Mouse (Mus musculus) stomach, embryonic 14.5 days (tissue): ENCODE measurements at regions not wholly inside any gene's neighbourhood (a gene's known extent, or its start where the extent isn't known, plus 50 kb on each side); places are given as distances from the start of the nearest gene placed in this dataset.

ENCODE experiments used
- ATAC-seq: fragments of 200-750 bp; cut with Nextera tagmentation; 2 replicates; pipeline ENCODE4 v1.8.0; 2017; ENCODE audit warnings: low read depth, moderate TSS enrichment; ENCODE audit not compliant: insufficient number of reproducible peaks, insufficient read depth, low FRiP score
- H3K27ac ChIP-seq: fragments of 300-500 bp; sonication (generic); 2 replicates; pipeline ENCODE4 v1.5.1; 2014; ENCODE audit warnings: mild to moderate bottlenecking, low read length, moderate library complexity, mixed read lengths
- H3K27me3 ChIP-seq: fragments of 300-500 bp; sonication (generic); 2 replicates; pipeline ENCODE4 v1.6.1; 2014; ENCODE audit warnings: low read length, control low read depth, mixed read lengths; ENCODE audit not compliant: control insufficient read depth, insufficient read depth
- H3K36me3 ChIP-seq: fragments of 300-500 bp; sonication (generic); 2 replicates; pipeline ENCODE4 v1.6.1; 2014; ENCODE audit warnings: mild to moderate bottlenecking, control low read depth, low read length, moderate library complexity, mixed read lengths; ENCODE audit not compliant: control insufficient read depth, insufficient read depth
- H3K4me1 ChIP-seq: fragments of 300-500 bp; sonication (generic); 2 replicates; pipeline ENCODE4 v1.6.1; 2014; ENCODE audit warnings: low read length, control low read depth, mixed read lengths; ENCODE audit not compliant: control insufficient read depth, insufficient read depth
- H3K4me2 ChIP-seq: fragments of 300-500 bp; sonication (generic); replicated peaks from 2 replicates; pipeline ENCODE4 v1.6.1; 2014; ENCODE audit warnings: low read depth, low read length, control low read depth
- H3K4me3 ChIP-seq: fragments of 300-500 bp; sonication (generic); 2 replicates; pipeline ENCODE4 v1.5.1; 2014; ENCODE audit warnings: low read depth, low read length, control low read depth
- H3K9ac ChIP-seq: fragments of 300-500 bp; sonication (generic); replicated peaks from 2 replicates; pipeline ENCODE4 v1.6.1; 2014; ENCODE audit warnings: low read depth, mild to moderate bottlenecking, control low read depth, low read length, moderate library complexity, mixed read lengths
- H3K9me3 ChIP-seq: fragments of 300-500 bp; sonication (generic); 2 replicates; pipeline ENCODE4 v1.6.1; 2016; ENCODE audit warnings: low read depth, low read length, control low read depth; ENCODE audit not compliant: control insufficient read depth
- WGBS: fragments of 180-500 bp; shearing (Covaris S2); extraction: QIAGEN DNeasy Blood & Tissue Kit; methylation state at CpG from one replicate; pipeline ENCODE4 v1.1.7; 2014; 5-methylcytosine and 5-hydroxymethylcytosine counted together

DNA sequence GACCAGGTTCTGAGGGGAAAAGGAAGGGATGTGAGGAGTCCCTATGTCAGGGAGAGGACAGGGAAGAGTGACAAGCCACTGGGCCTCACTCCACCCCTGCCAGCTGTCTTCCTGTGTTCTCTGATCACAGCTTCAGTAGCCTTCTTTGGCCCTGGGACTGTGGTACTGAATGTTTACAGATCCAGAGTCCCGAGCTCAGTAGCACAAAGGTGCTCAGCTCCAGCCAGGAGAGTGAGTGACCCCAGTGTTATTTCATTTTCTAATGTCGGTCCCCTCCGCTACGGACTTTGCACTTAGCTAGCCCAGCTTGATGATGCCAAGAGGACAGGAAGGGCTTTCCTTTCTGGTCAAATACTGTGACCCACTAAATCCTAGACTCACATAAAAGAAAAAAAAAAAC, 104.2 kb downstream of the Foxa2 start:
- Histone ChIP-seq H3K36me3 (no peaks in the 10 kb centered on the region), H3K4me1 (0 out of 2 replicates have a peak, but pooled peaks cover 6% of the 10 kb centered on the region), H3K4me3 (no peak overlapping the region), H3K27ac (0 out of 2 replicates have a peak overlapping the region, but pooled peaks have one; percentile 6), H3K9ac (no peak overlapping the region), H3K9me3 (no peaks in the 10 kb centered on the region), H3K27me3 (no peaks in the 10 kb centered on the region), H3K4me2 (no peak overlapping the region)
- WGBS = 48% methylated on average over 4 of the region's 4 CpGs
- no peak for ATAC-seq

DNA sequence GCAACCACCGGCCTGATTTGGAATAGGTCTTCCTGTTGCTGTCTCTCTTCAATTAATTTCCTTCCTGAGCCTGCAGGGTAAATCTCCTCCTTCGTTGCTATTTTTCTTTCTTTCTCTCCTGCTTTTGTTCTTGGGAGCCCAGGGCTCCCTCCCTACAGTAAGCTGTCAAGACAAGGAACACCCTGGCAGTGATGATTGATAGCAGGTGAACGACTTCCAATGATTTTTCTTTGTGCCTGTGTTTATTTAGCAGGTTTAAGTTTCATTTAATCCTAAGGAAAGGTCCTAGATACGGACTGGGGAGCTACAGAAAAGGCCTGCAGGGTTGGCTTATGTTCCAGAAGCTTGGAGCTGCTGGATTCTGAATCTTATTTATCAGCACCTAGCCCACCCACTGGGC, 105.5 kb downstream of the Foxa2 start:
- H3K4me1 ChIP-seq = 0 out of 2 replicates have a peak, but pooled peaks cover 6% of the 10 kb centered on the region
- H3K27me3 ChIP-seq = no peaks in the 10 kb centered on the region
- peak overlapping the region; percentile 53; the same call in 1 of the 2 replicates for H3K27ac ChIP-seq
- WGBS = 8% methylated on average over 4 of the region's 4 CpGs
- ATAC-seq = peak; percentile 76
- H3K36me3 ChIP-seq = no peaks in the 10 kb centered on the region
- no peaks in the 10 kb centered on the region for H3K9me3 ChIP-seq
- H3K4me3 ChIP-seq = no peak overlapping the region
- H3K9ac ChIP-seq = no peak overlapping the region
- H3K4me2 ChIP-seq = no peak overlapping the region

DNA sequence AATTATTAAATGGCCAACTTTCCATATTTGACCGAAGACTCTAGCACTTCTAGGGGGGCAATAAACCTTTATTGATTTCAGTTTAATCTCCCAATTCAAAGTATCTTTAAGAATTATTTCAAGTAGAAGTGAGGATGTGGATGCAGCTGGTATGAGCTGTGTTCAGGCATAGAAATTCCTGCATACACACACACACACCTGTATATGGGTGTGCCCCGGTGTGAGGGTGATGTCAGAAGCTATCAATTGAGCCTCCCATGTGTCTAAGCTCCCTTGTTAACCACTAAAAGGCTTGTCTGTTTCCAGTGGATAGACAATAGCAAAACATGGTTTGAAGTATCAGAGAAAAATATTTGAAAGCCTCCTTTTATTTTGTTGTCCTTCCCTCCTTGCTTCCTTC, 114.3 kb downstream of the Foxa2 start:
- Histone ChIP-seq H3K27me3 (no peaks in the 10 kb centered on the region), H3K4me3 (no peak overlapping the region), H3K9ac (no peak overlapping the region), H3K4me1 (no peaks in the 10 kb centered on the region), H3K4me2 (no peak overlapping the region), H3K27ac (no peak overlapping the region), H3K9me3 (no peaks in the 10 kb centered on the region), H3K36me3 (no peaks in the 10 kb centered on the region)
- no peak for ATAC-seq
- 75% methylated on average over 2 of the region's 2 CpGs for WGBS

DNA sequence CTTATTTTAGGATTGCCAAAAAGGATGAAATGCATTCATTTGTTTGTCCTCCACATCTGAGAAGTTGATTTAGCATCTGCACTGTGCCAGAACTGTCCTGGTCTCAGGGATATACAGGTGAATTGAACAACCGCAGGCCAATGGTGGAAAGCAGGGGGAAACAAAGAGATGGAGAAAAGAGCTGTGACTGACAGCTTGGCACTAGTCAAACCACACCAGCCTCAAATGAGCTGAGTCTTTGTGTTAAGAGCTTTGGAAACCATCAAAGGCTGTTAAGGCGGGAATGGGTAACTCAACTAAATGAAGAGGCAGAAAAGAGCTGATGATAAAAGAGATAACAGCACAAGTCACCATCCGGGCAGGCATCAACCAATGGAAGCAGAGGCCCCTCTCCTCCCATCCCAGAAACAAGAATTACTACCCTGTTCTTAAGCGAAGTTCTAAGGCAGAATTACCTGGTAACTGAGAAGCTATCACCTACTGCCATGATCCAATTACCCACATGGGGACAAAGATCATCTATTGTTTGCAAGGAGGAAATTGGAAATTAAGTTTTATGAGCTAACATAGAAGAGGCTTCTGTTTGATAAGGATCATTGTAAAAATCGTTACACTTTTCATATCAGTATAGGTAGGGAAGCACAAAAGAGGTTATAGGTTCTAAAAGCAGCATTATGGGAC, 117.6 kb downstream of the Foxa2 start:
- no peaks in the 10 kb centered on the region for H3K27me3 ChIP-seq
- no peak for ATAC-seq
- H3K36me3 ChIP-seq = no peaks in the 10 kb centered on the region
- H3K27ac ChIP-seq = no peak overlapping the region
- H3K9ac ChIP-seq = no peak overlapping the region
- 66% methylated on average over 5 of the region's 5 CpGs for WGBS
- H3K4me3 ChIP-seq = no peak overlapping the region
- no peaks in the 10 kb centered on the region for H3K4me1 ChIP-seq
- no peaks in the 10 kb centered on the region for H3K9me3 ChIP-seq
- no peak overlapping the region for H3K4me2 ChIP-seq

DNA sequence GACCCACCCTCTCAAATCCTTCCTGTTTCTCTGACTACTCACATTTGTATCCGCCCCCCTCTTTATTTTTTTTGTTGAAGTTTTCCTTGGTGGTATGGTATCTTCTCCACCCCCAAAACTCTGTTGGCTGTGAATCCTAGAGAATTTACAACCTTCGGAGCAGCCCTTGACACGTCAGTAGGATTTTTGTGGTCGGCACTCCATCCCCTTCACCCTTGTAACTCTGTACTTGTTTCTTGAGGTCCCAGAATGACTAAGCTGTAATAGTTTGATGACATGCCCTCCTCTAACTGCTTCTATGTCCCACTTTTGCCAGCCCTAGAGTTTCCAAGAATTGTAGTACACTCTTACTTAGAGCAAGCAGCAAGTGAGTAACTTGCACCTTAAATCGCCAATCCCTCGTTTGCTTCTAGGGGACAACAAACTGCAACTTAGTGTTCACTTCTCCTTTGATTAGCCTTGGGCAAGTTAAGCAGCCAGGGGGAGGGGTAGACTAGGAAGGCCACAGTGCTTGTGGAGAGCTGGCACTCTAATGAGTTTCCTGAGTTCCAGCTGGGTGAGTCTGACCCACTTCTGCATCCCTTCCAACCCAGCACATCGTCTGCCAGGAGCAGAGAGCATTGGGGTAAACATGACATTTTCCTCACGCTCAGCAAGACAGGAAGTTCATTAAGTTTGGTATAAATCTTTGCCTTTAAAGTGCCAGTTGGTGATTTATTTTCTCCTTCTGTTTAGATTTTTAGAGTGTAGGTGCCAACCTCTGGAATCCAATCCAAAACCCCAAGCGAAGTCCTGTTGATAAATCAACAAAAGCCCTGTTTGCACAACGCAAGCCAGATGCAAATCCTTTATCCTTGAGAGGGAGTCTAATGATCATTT, 118.7 kb downstream of the Foxa2 start:
- ATAC-seq = no peak
- Histone ChIP-seq H3K27me3 (no peaks in the 10 kb centered on the region), H3K4me1 (no peaks in the 10 kb centered on the region), H3K36me3 (no peaks in the 10 kb centered on the region), H3K9ac (no peak overlapping the region), H3K9me3 (no peaks in the 10 kb centered on the region), H3K27ac (no peak overlapping the region), H3K4me2 (no peak overlapping the region), H3K4me3 (no peak overlapping the region)
- WGBS = 36% methylated on average over 10 of the region's 10 CpGs

DNA sequence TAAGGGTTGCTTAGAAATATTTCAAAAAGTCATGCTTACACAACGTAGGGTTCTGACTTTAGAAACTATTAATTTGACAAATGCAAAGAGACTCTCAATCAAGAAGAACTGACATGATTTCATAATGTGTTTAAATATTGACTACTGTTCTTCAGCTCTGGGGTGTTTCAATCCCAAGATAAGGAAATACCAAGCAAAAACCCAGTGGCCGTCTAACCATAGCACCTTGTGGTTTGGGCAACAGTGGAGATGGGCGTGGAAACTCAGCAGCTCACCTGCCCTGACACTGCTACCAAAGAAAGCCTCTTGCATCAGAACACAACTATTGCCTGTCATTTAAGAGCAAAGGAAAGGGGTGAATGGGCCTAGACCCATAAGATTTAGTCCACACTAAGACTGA, 119.9 kb downstream of the Foxa2 start:
- Histone ChIP-seq H3K36me3 (no peaks in the 10 kb centered on the region), H3K4me3 (no peak overlapping the region), H3K4me2 (no peak overlapping the region), H3K9ac (no peak overlapping the region), H3K27me3 (no peaks in the 10 kb centered on the region), H3K4me1 (no peaks in the 10 kb centered on the region), H3K27ac (no peak overlapping the region), H3K9me3 (no peaks in the 10 kb centered on the region)
- ATAC-seq = no peak
- 63% methylated on average over 3 of the region's 3 CpGs for WGBS

DNA sequence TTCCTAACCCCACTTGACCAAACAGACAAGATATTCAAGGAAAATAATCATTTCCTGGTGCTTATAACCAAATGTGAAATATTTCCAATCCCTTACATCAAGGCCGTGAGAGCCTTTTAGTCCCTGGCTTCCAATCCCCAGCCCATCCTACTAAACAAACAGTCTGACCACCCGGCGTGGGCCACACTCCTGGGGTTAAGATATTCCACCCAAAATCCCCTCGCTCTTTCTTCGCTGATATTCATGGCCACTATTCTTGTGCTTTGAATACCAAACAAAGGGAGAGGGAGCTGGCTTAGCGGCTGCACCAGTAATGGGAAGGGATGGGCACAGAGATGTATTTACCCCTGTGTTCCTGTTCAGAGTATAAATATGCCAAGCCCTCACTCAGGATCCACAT, 139.4 kb downstream of the Foxa2 start:
- ATAC-seq = no peak
- H3K36me3 ChIP-seq = no peaks in the 10 kb centered on the region
- 0 out of 2 replicates have a peak, but pooled peaks cover 3% of the 10 kb centered on the region for H3K4me1 ChIP-seq
- no peak overlapping the region for H3K4me2 ChIP-seq
- H3K9ac ChIP-seq = no peak overlapping the region
- WGBS = 56% methylated on average over 6 of the region's 6 CpGs
- H3K9me3 ChIP-seq = no peaks in the 10 kb centered on the region
- no peak overlapping the region for H3K27ac ChIP-seq
- H3K27me3 ChIP-seq = no peaks in the 10 kb centered on the region
- H3K4me3 ChIP-seq = no peak overlapping the region

DNA sequence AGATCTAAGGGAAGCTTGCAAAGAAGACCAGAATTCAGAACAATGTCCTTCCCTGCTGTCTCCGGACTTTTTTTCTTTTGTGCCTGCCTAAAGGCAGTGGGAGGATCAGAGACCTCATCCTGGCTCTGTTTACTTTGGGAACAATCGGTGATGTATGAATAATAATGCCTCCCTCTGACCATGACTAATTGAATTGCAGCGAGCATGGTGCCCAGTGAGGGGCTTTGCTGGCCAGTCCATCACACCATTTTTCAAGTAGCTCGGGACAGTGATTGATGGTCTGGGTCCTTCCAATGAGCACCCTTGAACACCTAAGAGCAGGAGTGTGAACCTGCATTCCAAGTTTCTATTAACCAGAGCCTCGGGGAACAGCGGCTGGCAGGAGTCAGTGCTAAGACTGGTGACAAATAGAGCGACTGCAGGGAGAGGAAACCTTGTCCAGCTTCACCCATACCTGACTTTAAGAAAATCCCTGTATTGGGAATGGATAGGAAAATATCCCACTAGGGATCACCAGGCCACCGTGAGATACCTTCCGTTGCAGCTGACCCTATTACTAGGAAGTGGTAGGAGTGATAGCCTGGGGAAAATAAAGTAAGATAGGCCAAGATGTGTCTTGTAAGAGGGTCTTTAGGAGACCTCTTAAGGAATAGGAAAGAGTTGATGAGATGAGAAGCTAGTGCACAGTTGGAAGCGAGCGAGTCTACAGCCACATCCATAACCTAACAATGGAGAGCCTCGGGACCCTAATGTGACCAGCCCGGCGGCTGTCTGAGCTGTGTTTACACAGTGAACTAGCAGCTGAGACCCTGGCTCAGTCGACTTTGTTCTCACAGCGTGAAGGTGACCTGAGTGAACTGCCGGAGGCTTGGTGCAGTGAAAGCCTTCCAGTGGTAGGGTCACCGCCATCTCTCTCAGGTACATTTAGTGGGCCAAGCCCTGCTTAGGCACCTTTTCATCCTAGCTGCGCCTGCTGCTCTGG, 140.7 kb downstream of the Foxa2 start:
- Histone ChIP-seq H3K9ac (no peak overlapping the region), H3K4me3 (no peak overlapping the region), H3K9me3 (no peaks in the 10 kb centered on the region), H3K4me1 (0 out of 2 replicates have a peak, but pooled peaks cover 3% of the 10 kb centered on the region), H3K36me3 (no peaks in the 10 kb centered on the region), H3K27me3 (no peaks in the 10 kb centered on the region), H3K27ac (no peak overlapping the region), H3K4me2 (no peak overlapping the region)
- ATAC-seq = peak; percentile 74
- WGBS = 19% methylated on average over 19 of the region's 19 CpGs
